Mouse (Mus musculus) kidney, postnatal 10 days (tissue): ENCODE data around the gene Txnip.

Experiments used
- DNase-seq: peaks from one replicate; pipeline ENCODE4 v3.0.0; 2021; ENCODE audit warnings: mixed read lengths

Txnip gene

GRCm38 (mm10) chr3:96570643-96571042 lies 12.9 kb downstream of the Txnip start:
- DNase-seq, result no peak

GRCm38 (mm10) chr3:96571336-96571735 lies 13.6 kb downstream of the Txnip start:
- DNase-seq, result no peak

- peak; percentile 59 for DNase-seq
Measured at GRCm38 (mm10) chr3:96571896-96572698, 14.3 kb downstream of the Txnip start.

GRCm38 (mm10) chr3:96573611-96574511 lies 16.1 kb downstream of the Txnip start:
- peak; percentile 37 for DNase-seq

GRCm38 (mm10) chr3:96575272-96575984 lies 17.7 kb downstream of the Txnip start:
- peak; percentile 47 for DNase-seq

GRCm38 (mm10) chr3:96576005-96576658 lies 18.4 kb downstream of the Txnip start:
- peak; percentile 85 for DNase-seq

- peak; percentile 93 for DNase-seq
Measured at GRCm38 (mm10) chr3:96576690-96577541, 19.2 kb downstream of the Txnip start, which contains the start of gene Gm16253. TSS of gene Gm16253 (plus strand) at chr3:96576984.

- DNase-seq, result peak; percentile 58
Measured at GRCm38 (mm10) chr3:96577566-96577965, 19.8 kb downstream of the Txnip start.

- no peak for DNase-seq
Measured at GRCm38 (mm10) chr3:96578561-96579238, 20.9 kb downstream of the Txnip start.

GRCm38 (mm10) chr3:96579239-96579750 lies 21.5 kb downstream of the Txnip start:
- no peak for DNase-seq

- DNase-seq, result peak; percentile 93
Measured at GRCm38 (mm10) chr3:96579885-96580454, 22.2 kb downstream of the Txnip start.

GRCm38 (mm10) chr3:96581141-96581540 lies 23.4 kb downstream of the Txnip start:
- DNase-seq, result no peak

GRCm38 (mm10) chr3:96581771-96582515 lies 24.2 kb downstream of the Txnip start:
- no peak for DNase-seq

- DNase-seq, result no peak
Measured at GRCm38 (mm10) chr3:96583386-96583785, 25.6 kb downstream of the Txnip start.

- DNase-seq, result no peak
Measured at GRCm38 (mm10) chr3:96590657-96591056, 32.9 kb downstream of the Txnip start.

- peak; percentile 45 for DNase-seq
Measured at GRCm38 (mm10) chr3:96593374-96593773, 35.6 kb downstream of the Txnip start.

- DNase-seq, result peak; percentile 96
Measured at GRCm38 (mm10) chr3:96593790-96594560, 36.2 kb downstream of the Txnip start, which contains the start of gene Polr3gl. TSS of gene Polr3gl (minus strand) at chr3:96594181.

- DNase-seq, result no peak
Measured at GRCm38 (mm10) chr3:96594851-96595250, 37.1 kb downstream of the Txnip start.
